In the genomic region with DNA sequence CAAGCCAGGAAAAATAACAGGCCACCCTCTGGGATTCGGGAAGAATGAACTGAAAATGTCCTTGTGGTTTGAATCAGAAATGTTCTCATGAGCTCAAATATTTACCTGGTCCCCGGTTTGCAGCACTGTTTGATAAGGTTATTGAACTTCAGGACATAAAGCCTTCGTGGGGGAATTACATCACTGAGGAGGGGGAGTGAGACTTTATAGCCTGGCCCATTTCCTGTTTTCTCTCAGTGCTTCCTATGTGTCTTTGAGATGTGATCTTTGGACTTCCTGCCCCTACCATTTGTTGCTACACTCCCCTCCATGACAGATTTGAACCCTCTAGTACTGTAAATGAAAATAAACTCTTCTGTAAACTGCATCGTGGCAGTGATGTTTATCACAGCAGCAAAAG, we compare ENCODE assay signal across 20 mouse cellular contexts. TPM values are rescaled to one million over a fixed set of nuclear protein-coding genes. Genes with fewer than 3 reads are reported as not detected.
"Had no signal": no experiment of that assay in that cellular context is flagged by ENCODE, and none has a peak within 500 bp of the region (broad histone marks: within the 10 kb centered on the region; RNA-seq: fewer than 3 reads in every experiment).

No protein-coding gene starts in this region.

- H3K36me3 ChIP-seq: limb, embryonic 13.5 days; liver, embryonic 15.5 days had no signal

- H3K9me3 ChIP-seq: limb, embryonic 13.5 days; liver, embryonic 15.5 days; midbrain, embryonic 12.5 days; neural tube, embryonic 12.5 days had no signal

- ATAC-seq: midbrain, embryonic 16.5 days had no signal

- H3K9ac ChIP-seq: limb, embryonic 13.5 days; liver, embryonic 15.5 days; lung, embryonic 14.5 days; midbrain, embryonic 12.5 days; neural tube, embryonic 12.5 days had no signal

- H3K4me3 ChIP-seq: layer of hippocampus, adult 2 months; limb, embryonic 13.5 days; liver, embryonic 15.5 days; megakaryocyte, embryonic 14.5 days; midbrain, embryonic 12.5 days; myocyte; neural tube, embryonic 12.5 days had no signal

- DNase-seq: kidney, postnatal 10 days; kidney, postnatal 4 days; left cerebral cortex, postnatal 4 days; lung, embryonic 14.5 days; lung, postnatal 14 days; right cerebral cortex, postnatal 4 days; spleen, adult 18-20 months; thymus, adult 2 months; thymus, postnatal 25 days had no signal

- H3K4me1 ChIP-seq: limb, embryonic 13.5 days; liver, embryonic 15.5 days; midbrain, embryonic 12.5 days; neural tube, embryonic 12.5 days had no signal

- H3K27me3 ChIP-seq: limb, embryonic 13.5 days; liver, embryonic 15.5 days; midbrain, embryonic 12.5 days; neural tube, embryonic 12.5 days had no signal

- H3K27ac ChIP-seq: layer of hippocampus, adult 2 months; limb, embryonic 13.5 days; liver, embryonic 15.5 days; macrophage; midbrain, embryonic 12.5 days; neural tube, embryonic 12.5 days had no signal

- H3K4me2 ChIP-seq: limb, embryonic 13.5 days; liver, embryonic 15.5 days; lung, embryonic 14.5 days; midbrain, embryonic 12.5 days; neural tube, embryonic 12.5 days had no signal

RNA-seq across cellular contexts. Expression of gene Cacna1b, which starts 29.8 kb away (rescaled TPM):
- total RNA-seq: liver, adult 2 months; neutrophil, adult 5-6 weeks had no signal
- polyA plus RNA-seq: liver, adult 2 months had no signal
